Mouse (Mus musculus) kidney, adult 2 months (tissue): Measurements from ENCODE around the gene Tfe3. TPM values are rescaled to one million over a fixed set of nuclear protein-coding genes. Genes with fewer than 3 reads are reported as not detected.

Source experiments
- DNase-seq: peaks from one replicate; pipeline ENCODE4 v3.0.0; 2021
- H3K27ac ChIP-seq: fragments of 200-500 bp; 2 replicates; pipeline ENCODE4 v1.5.1; 2012; ENCODE audit warnings: low read depth, low read length, control low read depth, inconsistent platforms; ENCODE audit not compliant: insufficient read depth
- H3K27me3 ChIP-seq: fragments of 200-500 bp; replicated peaks from 2 replicates; pipeline ENCODE4 v1.6.1; 2012; ENCODE audit warnings: mild to moderate bottlenecking, moderate library complexity, low read length, inconsistent platforms; ENCODE audit not compliant: control insufficient read depth, insufficient read depth
- H3K36me3 ChIP-seq: fragments of 200-500 bp; 2 replicates; pipeline ENCODE4 v1.6.1; 2012; ENCODE audit warnings: mild to moderate bottlenecking, moderate library complexity, low read length, inconsistent platforms; ENCODE audit not compliant: control insufficient read depth, insufficient read depth
- H3K4me1 ChIP-seq: fragments of 200-500 bp; 2 replicates; pipeline ENCODE4 v1.6.1; 2011; ENCODE audit warnings: low read length; ENCODE audit not compliant: control insufficient read depth, insufficient read depth
- H3K4me3 ChIP-seq: fragments of 200-500 bp; 2 replicates; pipeline ENCODE4 v1.5.1; 2011; ENCODE audit warnings: mild to moderate bottlenecking, low read depth, low read length, control low read depth; ENCODE audit not compliant: insufficient read depth
- CTCF ChIP-seq: fragments of 200-500 bp; conservative IDR thresholded peaks from 2 replicates; pipeline ENCODE4 v1.5.1; 2011; ENCODE audit warnings: low read depth, mild to moderate bottlenecking, control low read depth, low read length, moderate library complexity, mixed read lengths; ENCODE audit not compliant: insufficient read depth, insufficient read length
- POLR2A ChIP-seq: fragments of 200-500 bp; IDR thresholded peaks from one replicate; pipeline ENCODE4 v1.6.1; 2011; ENCODE audit warnings: low read depth, low read length, control low read depth
- WGBS: fragments of 180-500 bp; shearing (Covaris S2); methylation state at CpG from one replicate; pipeline ENCODE4 v1.1.7; 2018; 5-methylcytosine and 5-hydroxymethylcytosine counted together
- polyA plus RNA-seq: library from polyadenylated mRNA; depleted of rRNA; stranded (reverse); fragments of >200 nt; gene quantifications from 2 replicates; pipeline ENCODE4 v1.2.3, GENCODE M21; 2012

The Tfe3 gene
- polyA plus RNA-seq, 1 experiment, result 20.1 TPM

DNA sequence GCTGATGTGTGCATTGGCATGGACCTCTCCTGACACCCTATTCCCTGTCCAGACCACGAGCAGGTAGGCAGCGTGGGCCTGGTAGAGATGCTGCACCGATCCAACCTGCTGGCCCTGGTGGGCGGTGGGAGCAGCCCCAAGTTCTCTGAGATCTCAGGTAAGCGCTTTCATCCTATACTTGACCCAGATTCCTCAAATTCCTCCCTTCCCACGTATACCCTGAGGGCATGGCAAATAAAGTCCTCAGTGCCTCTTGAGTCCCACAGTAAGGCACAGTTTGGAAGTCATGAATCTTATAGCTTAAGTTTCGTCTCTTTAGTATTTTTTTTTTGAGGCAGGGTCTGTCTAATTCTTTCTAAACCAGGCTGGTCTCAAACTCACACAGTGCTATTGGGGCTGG is 38.2 kb upstream of the Tfe3 start:
- Histone ChIP-seq H3K27me3 (no peaks in the 10 kb centered on the region), H3K36me3 (no peaks in the 10 kb centered on the region), H3K4me3 (no peak overlapping the region), H3K27ac (no peak overlapping the region), H3K4me1 (0 out of 2 replicates have a peak, but pooled peaks cover 3% of the 10 kb centered on the region)
- no peak for DNase-seq
- TF ChIP-seq CTCF, result no peak
- no peak for TF ChIP-seq POLR2A
- 81% methylated on average over 7 of the region's 7 CpGs for WGBS

DNA sequence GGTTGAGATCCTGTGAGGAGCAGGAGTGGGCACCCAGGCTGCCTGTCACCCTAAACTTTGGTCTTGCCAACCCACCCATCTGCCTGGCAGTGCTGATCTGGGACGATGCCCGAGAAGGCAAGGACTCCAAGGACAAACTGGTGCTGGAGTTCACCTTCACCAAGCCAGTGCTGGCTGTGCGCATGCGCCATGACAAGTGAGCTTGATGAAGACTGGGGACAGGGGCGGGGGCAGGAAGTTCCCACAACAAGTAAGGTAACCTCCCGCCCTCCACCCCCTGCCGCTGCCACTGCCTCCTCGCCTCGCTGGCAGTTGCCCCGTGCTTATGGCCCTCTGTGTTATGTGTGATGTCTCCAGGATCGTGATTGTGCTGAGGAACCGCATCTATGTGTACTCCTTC is 36.5 kb upstream of the Tfe3 start:
- 92% methylated on average over 12 of the region's 12 CpGs for WGBS
- no peak for TF ChIP-seq POLR2A
- TF ChIP-seq CTCF, result no peak

DNA sequence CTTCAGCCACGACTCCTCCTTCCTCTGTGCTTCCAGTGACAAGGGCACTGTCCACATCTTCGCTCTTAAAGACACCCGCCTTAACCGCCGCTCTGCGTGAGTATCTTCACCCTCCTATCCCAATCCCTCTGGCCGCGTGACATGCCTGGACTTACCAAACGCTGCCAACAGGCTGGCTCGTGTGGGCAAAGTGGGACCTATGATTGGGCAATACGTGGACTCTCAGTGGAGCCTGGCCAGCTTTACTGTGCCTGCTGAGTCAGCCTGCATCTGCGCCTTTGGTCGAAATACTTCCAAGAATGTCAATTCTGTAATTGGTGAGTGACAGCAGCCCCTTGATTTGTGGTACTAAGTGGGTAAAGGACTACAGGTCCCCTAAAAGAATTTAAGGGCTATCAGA is 35.2 kb upstream of the Tfe3 start:
- 86% methylated on average over 13 of the region's 13 CpGs for WGBS
- Histone ChIP-seq H3K36me3 (no peaks in the 10 kb centered on the region), H3K27me3 (no peaks in the 10 kb centered on the region), H3K4me3 (no peak overlapping the region), H3K27ac (no peak overlapping the region), H3K4me1 (0 out of 2 replicates have a peak, but pooled peaks cover 3% of the 10 kb centered on the region)
- no peak for TF ChIP-seq POLR2A
- TF ChIP-seq CTCF, result no peak
- DNase-seq, result no peak

More for the DNA sequence above, 36.5 kb upstream of the Tfe3 start:
- Histone ChIP-seq H3K4me1 (0 out of 2 replicates have a peak, but pooled peaks cover 3% of the 10 kb centered on the region), H3K4me3 (no peak overlapping the region), H3K36me3 (no peaks in the 10 kb centered on the region), H3K27ac (no peak overlapping the region), H3K27me3 (no peaks in the 10 kb centered on the region)
- DNase-seq, result no peak

DNA sequence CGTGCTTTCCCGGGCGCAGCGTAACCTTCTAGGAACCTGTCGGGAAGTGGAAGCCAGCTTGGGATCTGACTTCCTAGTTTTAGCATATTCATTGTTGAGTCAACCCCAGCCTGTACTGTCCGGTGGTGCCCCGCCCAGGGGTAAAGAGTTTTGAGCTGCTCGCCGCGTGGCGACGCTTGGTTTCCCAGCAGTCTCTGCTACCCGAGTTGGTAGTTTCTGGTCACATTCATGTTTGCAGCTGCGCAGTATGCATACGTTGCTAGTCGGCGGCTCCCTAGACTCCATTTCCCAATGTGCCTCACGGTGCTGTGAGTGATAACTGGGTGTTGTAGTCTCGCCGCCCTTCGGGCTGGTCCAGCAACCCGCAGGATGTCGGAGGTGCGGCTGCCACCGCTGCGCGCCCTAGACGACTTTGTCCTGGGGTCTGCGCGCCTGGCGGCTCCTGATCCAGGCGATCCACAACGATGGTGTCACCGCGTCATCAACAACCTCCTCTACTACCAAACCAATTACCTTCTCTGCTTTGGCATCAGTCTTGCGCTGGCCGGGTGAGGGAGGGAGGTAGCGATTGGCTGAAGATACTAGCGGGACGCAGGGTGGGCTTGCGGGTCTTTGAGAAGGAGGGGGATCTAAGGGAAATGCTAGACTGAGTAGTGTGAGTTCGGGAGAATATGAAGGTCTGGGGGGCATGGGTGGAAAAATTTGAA is 34.0 kb upstream of the Tfe3 start, which contains the start of gene Praf2:
Gene Praf2 (plus strand): TSS at position 225 of the 707 bp plus-strand sequence.
- Histone ChIP-seq H3K4me3 (peak within 1 kb of the TSS; percentile 71), H3K27ac (no peak within 1 kb of the TSS; the same call in 1 of the 2 replicates), H3K4me1 (0 out of 2 replicates have a peak, but pooled peaks cover 3% of the 10 kb centered on the region), H3K27me3 (no peaks in the 10 kb centered on the region), H3K36me3 (no peaks in the 10 kb centered on the region)
- no peak for TF ChIP-seq POLR2A
- no peak for TF ChIP-seq CTCF
- WGBS, result 2% methylated on average over 42 of the region's 42 CpGs
- peak; percentile 91 for DNase-seq

DNA sequence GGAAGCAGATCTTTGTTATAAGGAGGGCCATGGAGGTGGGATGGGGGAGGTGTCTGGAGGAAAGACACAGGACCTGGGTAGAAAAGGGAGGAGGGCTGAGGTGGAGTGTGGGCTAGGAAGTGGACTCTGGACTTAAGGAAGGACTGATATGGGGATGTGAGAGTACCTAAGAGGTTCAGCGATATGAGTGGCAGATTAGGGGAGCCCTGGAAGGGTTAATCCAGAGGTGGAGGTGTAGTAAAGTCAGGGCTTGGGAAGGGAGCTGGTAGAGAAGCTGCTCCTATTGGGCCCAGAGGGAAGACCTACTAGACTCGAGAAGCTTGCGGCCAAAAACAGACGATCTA is 33.5 kb upstream of the Tfe3 start:
- Histone ChIP-seq H3K4me1 (0 out of 2 replicates have a peak, but pooled peaks cover 3% of the 10 kb centered on the region), H3K27me3 (no peaks in the 10 kb centered on the region), H3K27ac (no peak overlapping the region), H3K4me3 (peak overlapping the region; percentile 71), H3K36me3 (no peaks in the 10 kb centered on the region)
- no peak for DNase-seq
- 15% methylated on average over 4 of the region's 4 CpGs for WGBS
- TF ChIP-seq CTCF (no peak), POLR2A (no peak)

DNA sequence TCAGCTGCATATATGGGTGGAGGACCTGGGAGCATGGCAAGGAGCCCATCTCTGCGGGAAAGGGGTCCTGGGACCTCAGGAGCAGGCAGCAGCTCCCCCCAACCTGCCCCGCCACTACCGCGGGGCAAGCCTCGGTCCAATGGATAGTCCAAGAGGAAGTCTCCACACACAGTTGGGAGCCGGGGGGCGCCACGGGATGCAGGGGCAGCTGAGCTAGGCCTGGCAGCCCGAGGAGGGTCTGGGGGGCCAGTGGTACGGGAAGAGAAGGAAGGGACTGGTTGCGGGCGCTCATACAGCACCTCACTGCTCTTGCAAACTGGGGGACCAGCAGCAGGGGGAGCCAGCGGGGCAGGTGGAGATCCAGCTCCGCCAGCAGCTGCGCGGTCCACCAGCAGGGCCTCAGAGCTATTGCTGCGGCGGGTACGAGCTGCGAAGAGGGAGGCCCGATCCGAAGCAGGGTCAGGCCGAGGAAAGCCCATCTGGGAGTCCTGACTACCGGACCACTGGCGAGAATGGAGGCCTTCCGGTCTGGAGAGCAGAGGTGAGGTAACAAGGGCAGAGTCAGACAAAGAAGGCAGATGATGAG is 28.7 kb upstream of the Tfe3 start:
- Histone ChIP-seq H3K36me3 (no peaks in the 10 kb centered on the region), H3K4me3 (no peak overlapping the region), H3K27ac (no peak overlapping the region), H3K27me3 (no peaks in the 10 kb centered on the region), H3K4me1 (0 out of 2 replicates have a peak, but pooled peaks cover 3% of the 10 kb centered on the region)
- 32% methylated on average over 17 of the region's 26 CpGs for WGBS
- DNase-seq, result peak; percentile 66
- TF ChIP-seq CTCF (peak; percentile 52), POLR2A (no peak)

DNA sequence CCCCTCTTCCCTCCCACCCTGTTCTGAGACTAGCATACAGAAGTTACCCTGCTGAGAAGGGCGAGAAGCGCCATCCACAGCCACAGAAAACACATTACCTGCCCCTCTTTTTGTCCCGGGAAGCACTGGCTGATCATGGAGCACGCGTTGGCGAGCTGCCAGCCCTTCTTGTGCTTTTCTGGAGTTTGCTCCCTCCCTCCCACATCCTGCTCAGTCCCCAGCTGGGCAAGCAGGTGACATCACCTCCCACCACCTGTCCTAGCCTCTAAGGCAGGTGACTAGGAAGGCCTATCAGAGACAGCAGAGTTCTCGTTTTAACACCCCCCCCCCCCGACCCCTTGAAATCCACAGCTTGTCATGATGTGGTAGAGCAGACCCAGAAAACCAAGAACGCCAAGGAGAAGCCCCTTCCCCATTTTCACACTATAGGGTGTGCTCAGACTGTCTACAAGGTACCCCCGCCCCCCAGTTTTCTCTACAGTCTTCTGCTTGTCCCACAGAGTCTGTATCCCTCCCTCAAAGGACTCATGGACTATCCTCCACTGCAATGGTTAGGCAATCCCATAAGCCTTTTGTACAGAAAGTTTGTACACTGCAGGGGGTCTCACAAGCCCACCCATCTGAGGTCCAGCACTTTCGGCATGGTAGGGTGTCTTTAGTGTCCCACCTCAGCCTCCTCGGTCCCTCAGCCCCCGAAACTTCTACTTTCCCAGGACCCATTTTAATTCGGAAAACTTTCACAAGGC is 22.9 kb upstream of the Tfe3 start:
- TF ChIP-seq POLR2A, result no peak
- no peak for TF ChIP-seq CTCF
- 40% methylated on average over 14 of the region's 14 CpGs for WGBS
- Histone ChIP-seq H3K27me3 (no peaks in the 10 kb centered on the region), H3K36me3 (no peaks in the 10 kb centered on the region), H3K4me3 (no peak overlapping the region), H3K4me1 (no peaks in the 10 kb centered on the region), H3K27ac (peak overlapping the region; percentile 85)
- peak; percentile 83 for DNase-seq
